Mouse (Mus musculus) liver, embryonic 13.5 days (tissue): ENCODE results near the gene Bckdha. TPM values are rescaled to one million over a fixed set of nuclear protein-coding genes. Genes with fewer than 3 reads are reported as not detected.
A peak's percentile ranks its signal among the peaks of the same experiment; 100 is the strongest.

Source experiments
- ATAC-seq: fragments of 200-750 bp; cut with Nextera tagmentation; 2 replicates; pipeline ENCODE4 v1.8.0; 2017; ENCODE audit warnings: low read depth, mild to moderate bottlenecking, moderate number of reproducible peaks, moderate library complexity
- DNase-seq: peaks from one replicate; pipeline ENCODE4 v3.0.0; 2022
- H3K27ac ChIP-seq: fragments of 300-500 bp; sonication (generic); 2 replicates; pipeline ENCODE4 v1.5.1; 2015; ENCODE audit warnings: moderate library complexity, mild to moderate bottlenecking, inconsistent platforms
- H3K27me3 ChIP-seq: fragments of 300-500 bp; sonication (generic); 2 replicates; pipeline ENCODE4 v1.6.1; 2015; ENCODE audit warnings: mild to moderate bottlenecking, inconsistent platforms
- H3K36me3 ChIP-seq: fragments of 300-500 bp; sonication (generic); 2 replicates; pipeline ENCODE4 v1.6.1; 2015; ENCODE audit warnings: mild to moderate bottlenecking, inconsistent platforms
- H3K4me1 ChIP-seq: fragments of 300-500 bp; sonication (generic); replicated peaks from 2 replicates; pipeline ENCODE4 v1.6.1; 2015; ENCODE audit warnings: inconsistent platforms
- H3K4me2 ChIP-seq: fragments of 300-500 bp; sonication (generic); 2 replicates; pipeline ENCODE4 v1.6.1; 2015; ENCODE audit warnings: inconsistent platforms, mild to moderate bottlenecking, moderate library complexity
- H3K4me3 ChIP-seq: fragments of 300-500 bp; sonication (generic); replicated peaks from 2 replicates; pipeline ENCODE4 v1.5.1; 2015; ENCODE audit warnings: mild to moderate bottlenecking, inconsistent platforms
- H3K9ac ChIP-seq: fragments of 300-500 bp; sonication (generic); 2 replicates; pipeline ENCODE4 v1.6.1; 2015; ENCODE audit warnings: mild to moderate bottlenecking, inconsistent platforms
- H3K9me3 ChIP-seq: fragments of 300-500 bp; sonication (generic); replicated peaks from 2 replicates; pipeline ENCODE4 v1.6.1; 2016; ENCODE audit warnings: inconsistent platforms
- WGBS: fragments of 180-500 bp; shearing (Covaris S2); methylation state at CpG from one replicate; pipeline ENCODE4 v1.1.7; 2015; ENCODE audit not compliant: insufficient replicate concordance; 5-methylcytosine and 5-hydroxymethylcytosine counted together
- polyA plus RNA-seq: library from polyadenylated mRNA; unstranded; fragments of >200 nt; fragmentation: Nextera tagmentation; extraction: Ambion mirVana; gene quantifications from 2 replicates; pipeline ENCODE4 v1.2.1, GENCODE M21; 2015

Bckdha gene
- polyA plus RNA-seq, 1 experiment from 2014 or later = 20.0 TPM

- Histone ChIP-seq H3K4me2 (peak overlapping the region; percentile 99), H3K27me3 (no peaks in the 10 kb centered on the region), H3K27ac (peak overlapping the region; percentile 92), H3K36me3 (peaks cover 33% of the 10 kb centered on the region), H3K9me3 (no peaks in the 10 kb centered on the region), H3K4me1 (peaks cover 76% of the 10 kb centered on the region), H3K4me3 (peak overlapping the region; percentile 82), H3K9ac (peak overlapping the region; percentile 90)
- WGBS = 14% methylated on average over 5 of the region's 5 CpGs
- no peak for DNase-seq
- ATAC-seq = no peak
Measured at GRCm38 (mm10) chr7:25690051-25690450, 31.3 kb upstream of the Bckdha start.

- Histone ChIP-seq H3K4me1 (peaks cover 80% of the 10 kb centered on the region), H3K27me3 (no peaks in the 10 kb centered on the region), H3K4me2 (peak overlapping the region; percentile 99), H3K9ac (peak overlapping the region; percentile 90), H3K4me3 (peak overlapping the region; percentile 82), H3K27ac (peak overlapping the region; percentile 92), H3K36me3 (peaks cover 31% of the 10 kb centered on the region), H3K9me3 (no peaks in the 10 kb centered on the region)
- ATAC-seq (peak; percentile 43), DNase-seq (peak; percentile 47)
- WGBS = 1% methylated on average over 12 of the region's 12 CpGs
Measured at GRCm38 (mm10) chr7:25689603-25690021, 30.8 kb upstream of the Bckdha start.

DNA sequence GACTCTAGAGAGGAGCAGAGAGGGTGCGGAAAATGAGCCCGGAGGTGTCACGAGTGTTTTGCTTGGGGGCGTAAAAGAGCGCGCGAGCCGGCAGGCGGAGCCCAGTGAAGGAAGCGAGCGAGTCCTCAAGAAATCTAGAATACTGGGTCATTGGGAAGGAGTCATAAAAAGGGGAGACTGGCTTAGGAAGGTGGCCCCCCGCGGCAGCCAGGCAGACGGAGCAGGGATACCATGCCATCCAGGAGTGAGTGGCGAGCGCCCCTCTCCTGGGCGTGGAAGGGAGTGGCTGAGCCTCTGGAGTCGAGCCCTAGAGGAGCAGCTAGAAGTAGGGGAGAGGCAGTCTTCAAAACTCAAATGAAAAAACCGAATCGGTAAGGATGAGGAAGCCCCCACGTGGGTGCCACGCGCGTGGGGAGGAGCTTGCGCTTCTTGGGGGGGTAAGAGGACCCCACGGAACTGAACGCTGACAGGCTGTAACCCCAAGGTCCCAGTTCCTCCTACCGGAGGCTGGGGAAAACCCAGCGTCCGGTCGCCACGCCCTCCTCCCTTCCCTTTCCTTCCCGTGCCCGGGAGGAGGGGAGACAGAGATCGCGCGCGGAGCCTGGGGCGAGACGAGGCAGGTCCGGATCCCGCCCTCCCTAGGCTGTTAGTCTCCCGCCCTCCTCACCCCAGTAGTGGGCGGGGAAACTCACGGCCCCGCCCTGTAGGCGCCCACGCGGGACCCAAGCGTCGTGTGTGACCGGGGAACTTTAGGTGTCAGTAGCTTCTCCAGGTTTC, 30.2 kb upstream of the Bckdha start:
- Histone ChIP-seq H3K27ac (peak overlapping the region; percentile 92), H3K4me3 (peak overlapping the region; percentile 82), H3K4me1 (peaks cover 86% of the 10 kb centered on the region), H3K9me3 (no peaks in the 10 kb centered on the region), H3K36me3 (peaks cover 26% of the 10 kb centered on the region), H3K27me3 (no peaks in the 10 kb centered on the region), H3K4me2 (peak overlapping the region; percentile 99), H3K9ac (peak overlapping the region; percentile 90)
- WGBS = under 1% methylated on average over 52 of the region's 52 CpGs
- DNase-seq = peak; percentile 85
- peak; percentile 81 for ATAC-seq

- ATAC-seq (peak; percentile 1; the same call in 1 of the 2 replicates), DNase-seq (peak; percentile 50)
- H3K4me1 ChIP-seq = peaks cover 94% of the 10 kb centered on the region
- peaks cover 17% of the 10 kb centered on the region for H3K36me3 ChIP-seq
- under 1% methylated on average over 47 of the region's 47 CpGs for WGBS
- no peaks in the 10 kb centered on the region for H3K9me3 ChIP-seq
- H3K4me2 ChIP-seq = peak overlapping the region; percentile 99
- peak overlapping the region; percentile 90 for H3K9ac ChIP-seq
- H3K27me3 ChIP-seq = no peaks in the 10 kb centered on the region
- peak overlapping the region; percentile 82 for H3K4me3 ChIP-seq
- H3K27ac ChIP-seq = peak overlapping the region; percentile 92
Measured at GRCm38 (mm10) chr7:25687811-25688401, 29.1 kb upstream of the Bckdha start.

GRCm38 (mm10) chr7:25686680-25687531, 28.1 kb upstream of the Bckdha start, which contains the start of gene Tgfb1:
TSS of gene Tgfb1 (plus strand) at chr7:25687002.
- Histone ChIP-seq H3K9me3 (no peaks in the 10 kb centered on the region), H3K9ac (peak within 1 kb of the TSS; percentile 90), H3K4me2 (peak within 1 kb of the TSS; percentile 99), H3K4me3 (peak within 1 kb of the TSS; percentile 82), H3K27ac (peak within 1 kb of the TSS; percentile 92), H3K36me3 (peaks cover 11% of the 10 kb centered on the region), H3K27me3 (no peaks in the 10 kb centered on the region), H3K4me1 (peaks cover 94% of the 10 kb centered on the region)
- under 1% methylated on average over 65 of the region's 69 CpGs for WGBS
- ATAC-seq (peak; percentile 42), DNase-seq (peak; percentile 71)

DNA sequence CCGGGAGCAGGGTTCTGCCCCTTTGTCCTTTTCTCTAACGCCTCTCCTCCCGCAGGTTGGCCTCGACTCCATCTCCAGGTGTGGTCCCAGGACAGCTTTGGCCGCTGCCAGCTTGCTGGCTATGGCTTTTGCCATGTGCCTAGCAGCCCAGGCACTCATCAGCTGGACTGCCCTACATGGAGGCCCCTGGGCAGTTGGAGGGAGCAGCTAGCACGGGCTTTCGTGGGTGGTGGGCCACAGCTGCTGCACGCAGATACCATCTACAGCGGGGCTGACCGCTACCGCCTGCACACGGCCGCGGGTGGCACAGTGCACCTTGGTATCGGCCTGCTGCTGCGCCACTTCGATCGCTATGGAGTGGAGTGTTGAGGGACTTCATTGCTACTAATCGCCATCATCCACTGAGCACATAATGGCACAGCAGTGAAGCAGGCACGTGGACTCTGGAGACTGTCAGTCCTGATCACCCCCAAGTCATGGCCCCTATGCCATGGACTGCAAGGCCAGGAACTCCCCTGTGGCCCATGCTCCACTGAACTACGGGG, 27.2 kb upstream of the Bckdha start:
- Histone ChIP-seq H3K4me3 (peak overlapping the region; percentile 82), H3K4me2 (peak overlapping the region; percentile 99), H3K9ac (peak overlapping the region; percentile 90), H3K36me3 (peaks cover 8% of the 10 kb centered on the region; the same call in 1 of the 2 replicates), H3K9me3 (no peaks in the 10 kb centered on the region), H3K27me3 (no peaks in the 10 kb centered on the region), H3K27ac (peak overlapping the region; percentile 92), H3K4me1 (peaks cover 95% of the 10 kb centered on the region)
- DNase-seq = no peak
- no peak for ATAC-seq
- 52% methylated on average over 21 of the region's 21 CpGs for WGBS

DNA sequence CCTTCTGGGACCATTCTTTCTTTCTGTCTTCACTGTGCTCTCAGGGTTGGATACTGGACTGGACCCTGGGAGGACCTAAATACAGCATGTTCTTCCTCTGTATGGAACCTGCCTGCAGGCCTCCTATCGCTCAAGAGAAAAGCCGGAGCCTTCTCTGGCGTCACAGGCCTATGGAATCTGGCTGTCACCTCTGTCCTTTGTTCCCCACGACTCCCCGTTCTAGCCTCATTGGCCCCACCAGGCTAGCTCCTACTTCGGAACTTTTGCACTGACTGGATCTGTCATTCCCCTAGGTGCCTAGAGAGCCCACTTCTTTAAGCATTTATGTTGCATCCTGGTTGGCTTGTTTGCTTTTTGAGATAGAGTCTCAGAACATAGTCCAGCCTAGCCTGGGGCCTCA, 25.9 kb upstream of the Bckdha start:
- 77% methylated on average over 6 of the region's 6 CpGs for WGBS
- no peak for ATAC-seq

GRCm38 (mm10) chr7:25683474-25684180, 24.8 kb upstream of the Bckdha start:
- Histone ChIP-seq H3K36me3 (peaks cover 8% of the 10 kb centered on the region; the same call in 1 of the 2 replicates), H3K27me3 (no peaks in the 10 kb centered on the region), H3K27ac (peak overlapping the region; percentile 92), H3K9ac (peak overlapping the region; percentile 72), H3K9me3 (no peaks in the 10 kb centered on the region), H3K4me2 (peak overlapping the region; percentile 79), H3K4me1 (peaks cover 88% of the 10 kb centered on the region), H3K4me3 (0 out of 2 replicates have a peak overlapping the region, but pooled peaks have one; percentile 0)
- ATAC-seq (peak; percentile 6), DNase-seq (peak; percentile 60)
- 9% methylated on average over 7 of the region's 7 CpGs for whole genome bisulfite sequencing

More for the DNA sequence above, 25.9 kb upstream of the Bckdha start:
- no peak overlapping the region for H3K4me3 ChIP-seq
- no peaks in the 10 kb centered on the region for H3K9me3 ChIP-seq
- peaks cover 90% of the 10 kb centered on the region for H3K4me1 ChIP-seq
- H3K36me3 ChIP-seq = peaks cover 8% of the 10 kb centered on the region; the same call in 1 of the 2 replicates
- H3K27me3 ChIP-seq = no peaks in the 10 kb centered on the region
- DNase-seq = no peak
- no peak overlapping the region for H3K4me2 ChIP-seq
- H3K27ac ChIP-seq = peak overlapping the region; percentile 92
- 0 out of 2 replicates have a peak overlapping the region, but pooled peaks have one; percentile 22 for H3K9ac ChIP-seq

DNA sequence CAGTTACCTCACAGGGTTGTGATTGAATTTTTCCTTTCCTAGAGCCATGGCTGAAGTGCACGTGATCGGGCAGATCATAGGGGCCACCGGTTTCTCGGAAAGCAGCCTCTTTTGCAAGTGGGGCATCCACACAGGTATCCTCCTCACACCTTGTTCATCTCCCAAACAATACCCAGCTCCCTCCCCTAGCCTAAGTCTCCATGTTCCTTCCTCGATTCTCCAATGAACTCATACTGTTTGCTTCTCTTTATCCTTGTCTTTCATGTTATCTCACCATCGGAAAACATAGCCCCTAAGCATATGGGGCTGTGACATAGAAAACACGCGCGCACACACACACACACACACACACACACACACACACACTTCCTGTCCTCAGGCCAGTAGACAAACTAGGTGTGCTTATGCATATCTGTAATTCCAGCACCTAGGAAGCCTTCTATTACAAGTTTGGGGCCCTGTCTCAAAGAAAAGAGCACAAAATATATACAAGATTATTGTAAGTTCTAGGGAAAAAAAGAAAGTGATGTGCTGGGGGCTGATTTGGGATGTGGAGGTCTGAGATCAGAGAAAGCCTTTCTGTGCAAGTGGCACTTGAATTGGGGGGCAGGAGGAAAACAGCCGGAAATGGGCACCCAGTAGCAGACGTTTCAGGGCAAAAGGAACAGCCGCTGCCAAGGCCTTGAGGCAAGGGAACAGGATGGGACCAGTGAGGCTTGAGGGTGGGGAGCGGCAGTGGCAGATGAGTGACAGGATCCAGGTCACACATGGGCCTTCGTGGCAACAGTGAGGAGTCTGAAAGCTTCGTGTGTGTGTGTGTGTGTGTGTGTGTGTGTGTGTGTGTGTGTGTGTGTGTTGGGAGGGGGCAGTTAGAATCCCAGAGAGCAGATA, 22.8 kb upstream of the Bckdha start:
- peak overlapping the region; percentile 72 for H3K9ac ChIP-seq
- peaks cover 5% of the 10 kb centered on the region for H3K27me3 ChIP-seq
- H3K9me3 ChIP-seq = no peaks in the 10 kb centered on the region
- peaks cover 72% of the 10 kb centered on the region for H3K4me1 ChIP-seq
- H3K4me2 ChIP-seq = peak overlapping the region; percentile 79
- 16% methylated on average over 15 of the region's 15 CpGs for WGBS
- peak overlapping the region; percentile 68 for H3K4me3 ChIP-seq
- peak overlapping the region; percentile 92 for H3K27ac ChIP-seq
- H3K36me3 ChIP-seq = peaks cover 8% of the 10 kb centered on the region; the same call in 1 of the 2 replicates
- ATAC-seq = no peak
- no peak for DNase-seq
